23 mouse cellular contexts compared by ENCODE assay signal in genomic region chr10:71137606-71138005, GRCm38 (mm10). TPM values are rescaled to one million over a fixed set of nuclear protein-coding genes. Genes with fewer than 3 reads are reported as not detected.
DNase-seq lines count a peak whose midpoint lies in the region; ATAC-seq and TF ChIP-seq lines count a peak whose summit lies in the region.
"Had no signal": no experiment of that assay in that cellular context is flagged by ENCODE, and none has a peak within 500 bp of the region (broad histone marks: within the 10 kb centered on the region; RNA-seq: fewer than 3 reads in every experiment).

No protein-coding gene starts in this region.

- H3K27ac ChIP-seq in heart, embryonic 10.5 days, result no peak overlapping the region
- H3K27ac ChIP-seq in embryonic fibroblast, embryonic 13.5 days (ENCODE audit: insufficient read depth, low read length), result peak overlapping the region; percentile 28; the same call in 1 of the 2 replicates
- peak overlapping the region; percentile 88 for H3K27ac ChIP-seq in limb, embryonic 15.5 days
- H3K27ac ChIP-seq: forebrain, embryonic 13.5 days; heart, adult 2 months; hindbrain, embryonic 12.5 days; hindbrain, embryonic 15.5 days had no signal

- no peaks in the 10 kb centered on the region for H3K9me3 ChIP-seq in heart, embryonic 10.5 days
- H3K9me3 ChIP-seq in limb, embryonic 15.5 days, result no peaks in the 10 kb centered on the region
- H3K9me3 ChIP-seq: forebrain, embryonic 10.5 days; hindbrain, embryonic 15.5 days had no signal

- no peak overlapping the region for H3K4me2 ChIP-seq in limb, embryonic 15.5 days
- H3K4me2 ChIP-seq: forebrain, embryonic 13.5 days; heart, embryonic 11.5 days; hindbrain, embryonic 12.5 days; hindbrain, embryonic 15.5 days had no signal

- 89% methylated on average over 9 of the region's 9 CpGs for WGBS in heart, embryonic 10.5 days
- WGBS in limb, embryonic 15.5 days, result 93% methylated on average over 9 of the region's 9 CpGs

- H3K4me1 ChIP-seq in heart, embryonic 10.5 days, result 0 out of 2 replicates have a peak, but pooled peaks cover 5% of the 10 kb centered on the region
- H3K4me1 ChIP-seq in embryonic fibroblast, embryonic 13.5 days (ENCODE audit: control insufficient read depth, insufficient read depth, low read length), result peaks cover 9% of the 10 kb centered on the region
- peaks cover 31% of the 10 kb centered on the region for H3K4me1 ChIP-seq in limb, embryonic 15.5 days
- H3K4me1 ChIP-seq: forebrain, embryonic 13.5 days had no signal

- DNase-seq in heart, adult 11 months, result peak; percentile 80
- no peak for DNase-seq in heart, embryonic 10.5 days (ENCODE audit: low spot score)
- peak; percentile 28 for DNase-seq in testis, postnatal 10 days (ENCODE audit: low spot score)
- no peak for DNase-seq in testis, postnatal 14 days (ENCODE audit: low spot score)
- no peak for DNase-seq in adrenal gland, adult 2 months
- no peak for DNase-seq in B cell, adult 2 months
- DNase-seq: adrenal gland, postnatal 10 days; adrenal gland, postnatal 36 days; cerebellum, adult 18-20 months; cerebellum, adult 9-10 months; cerebellum, postnatal 14 days; gastrocnemius, postnatal 25 days had no signal

- H3K27me3 ChIP-seq in heart, embryonic 10.5 days (ENCODE audit: insufficient read depth, poor library complexity, severe bottlenecking), result no peaks in the 10 kb centered on the region
- H3K27me3 ChIP-seq in limb, embryonic 15.5 days, result no peaks in the 10 kb centered on the region
- H3K27me3 ChIP-seq: forebrain, embryonic 13.5 days; hindbrain, embryonic 12.5 days; hindbrain, embryonic 15.5 days had no signal

- no peak for ATAC-seq in limb, embryonic 15.5 days (ENCODE audit: insufficient number of reproducible peaks, low FRiP score, low TSS enrichment, low read depth)
- ATAC-seq: activated CD4-positive, CD25-positive, alpha-beta regulatory T cell, adult 4 months; forebrain, embryonic 13.5 days; forebrain, embryonic 16.5 days had no signal

- TF ChIP-seq POLR2A in embryonic fibroblast, embryonic 13.5 days (IDR thresholded peaks at IDR 0.05; ENCODE audit: low read depth, low read length), result no peak

- TF ChIP-seq CTCF in embryonic fibroblast, embryonic 13.5 days (IDR thresholded peaks at IDR 0.05; ENCODE audit: borderline replicate concordance, insufficient read depth, low read length), result no peak

- H3K36me3 ChIP-seq in heart, embryonic 10.5 days, result no peaks in the 10 kb centered on the region
- no peaks in the 10 kb centered on the region for H3K36me3 ChIP-seq in limb, embryonic 15.5 days
- H3K36me3 ChIP-seq: forebrain, embryonic 10.5 days; hindbrain, embryonic 12.5 days; hindbrain, embryonic 15.5 days had no signal

- H3K9ac ChIP-seq in limb, embryonic 15.5 days, result no peak overlapping the region
- H3K9ac ChIP-seq: forebrain, embryonic 13.5 days; hindbrain, embryonic 12.5 days; hindbrain, embryonic 15.5 days had no signal

- no peak overlapping the region for H3K4me3 ChIP-seq in heart, embryonic 10.5 days
- H3K4me3 ChIP-seq in embryonic fibroblast, embryonic 13.5 days (ENCODE audit: insufficient read depth, low read length), result no peak overlapping the region
- no peak overlapping the region for H3K4me3 ChIP-seq in limb, embryonic 15.5 days
- H3K4me3 ChIP-seq: forebrain, embryonic 10.5 days; forebrain, embryonic 13.5 days; heart, adult 2 months; hindbrain, embryonic 12.5 days; hindbrain, embryonic 15.5 days had no signal

RNA-seq across cellular contexts. Expression of gene Bicc1, which starts 21.9 kb away (rescaled TPM):
- polyA plus RNA-seq in heart, embryonic 10.5 days (2016; fragmentation: Nextera tagmentation; extraction: Ambion mirVana), result 7.8 and 10.4 TPM in 2 replicates
- 53.8 and 86.8 TPM in 2 replicates for polyA plus RNA-seq in embryonic fibroblast, embryonic 13.5 days (2011; ENCODE audit: insufficient read length, low read depth, missing spikeins)
- polyA plus RNA-seq in limb, embryonic 15.5 days (2015; fragmentation: Nextera tagmentation; extraction: Ambion mirVana), result 42.5 and 43.2 TPM in 2 replicates
- 10 to 100 TPM; 12.8 to 20.3 TPM for total RNA-seq in adrenal gland, adult 2 months (2021)
- polyA plus RNA-seq in adrenal gland, adult 2 months (2012; rRNA removed), result 5.3 and 5.5 TPM in 2 replicates
- total RNA-seq: common myeloid progenitor, adult 5-6 weeks had no signal

Comparison
In these comparisons a context has a peak if more than half of its experiments do, and no peak if none do; other contexts are left out.
1. DNase-seq: peak in heart, adult 11 months (single experiment) and testis, postnatal 10 days (single experiment); none in heart, embryonic 10.5 days (single experiment), testis, postnatal 14 days (single experiment), adrenal gland, adult 2 months (single experiment) and B cell, adult 2 months (0 of 2).